Mouse (Mus musculus): Measurements from ENCODE around the gene Atp6v0b. TPM values are rescaled to one million over a fixed set of nuclear protein-coding genes. Genes with fewer than 3 reads are reported as not detected.

The Atp6v0b gene
- total RNA-seq, 2 experiments from 2014 or later = 97.8 to 253 TPM

DNA sequence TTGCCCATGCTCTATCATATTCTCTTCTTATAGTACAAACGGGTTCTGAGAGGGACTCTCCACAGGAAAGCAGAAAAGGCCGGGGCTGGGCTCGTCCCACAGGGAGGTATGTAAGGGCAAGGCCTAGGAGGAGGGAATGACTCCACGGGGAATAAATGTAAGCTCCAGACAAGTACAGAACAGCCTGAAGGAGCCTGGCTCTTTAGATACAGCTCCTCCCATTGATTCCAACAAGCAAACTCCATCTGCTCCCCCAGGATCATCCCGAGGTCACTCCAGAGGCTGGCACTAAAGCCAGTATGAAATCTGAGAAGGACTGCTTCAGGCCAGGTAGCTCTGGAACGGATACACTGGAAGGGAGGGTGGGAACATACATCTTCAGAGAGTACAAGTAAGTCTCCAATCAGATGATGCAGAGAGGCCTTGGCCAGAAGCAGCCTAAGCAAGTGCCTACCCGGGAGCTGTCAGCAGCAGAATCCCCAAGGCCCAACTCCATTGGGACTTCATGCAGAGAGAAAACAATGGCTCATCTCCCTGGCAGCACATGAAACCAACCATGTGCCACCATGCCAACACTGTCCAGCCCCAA lies 25.6 kb upstream of the Atp6v0b start:
- no peak for ATAC-seq (replicated peaks; ENCODE audit: poor library complexity, severe bottlenecking)

DNA sequence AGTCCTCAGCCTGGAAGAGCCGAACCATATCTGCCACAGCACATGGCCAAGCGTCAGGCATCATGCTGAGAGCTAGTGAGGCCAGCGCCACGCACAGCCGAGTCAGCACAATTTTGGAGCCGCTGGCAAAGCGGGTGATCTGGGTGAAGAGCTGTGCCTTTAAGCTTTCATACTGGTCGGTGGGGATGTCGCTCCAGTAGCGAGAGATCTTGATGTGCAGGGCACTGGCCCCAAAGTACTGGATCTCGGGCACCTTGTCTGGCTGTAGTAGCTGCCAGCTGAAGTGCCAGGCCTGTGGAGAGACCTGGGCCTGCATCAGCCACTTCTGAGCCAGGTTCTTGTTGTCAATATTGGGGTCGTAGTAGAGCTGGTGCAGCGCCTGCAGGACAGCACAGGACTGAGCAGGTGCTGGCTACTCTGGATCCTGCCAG lies 25.0 kb upstream of the Atp6v0b start:
- ATAC-seq (replicated peaks; ENCODE audit: poor library complexity, severe bottlenecking) = no peak

DNA sequence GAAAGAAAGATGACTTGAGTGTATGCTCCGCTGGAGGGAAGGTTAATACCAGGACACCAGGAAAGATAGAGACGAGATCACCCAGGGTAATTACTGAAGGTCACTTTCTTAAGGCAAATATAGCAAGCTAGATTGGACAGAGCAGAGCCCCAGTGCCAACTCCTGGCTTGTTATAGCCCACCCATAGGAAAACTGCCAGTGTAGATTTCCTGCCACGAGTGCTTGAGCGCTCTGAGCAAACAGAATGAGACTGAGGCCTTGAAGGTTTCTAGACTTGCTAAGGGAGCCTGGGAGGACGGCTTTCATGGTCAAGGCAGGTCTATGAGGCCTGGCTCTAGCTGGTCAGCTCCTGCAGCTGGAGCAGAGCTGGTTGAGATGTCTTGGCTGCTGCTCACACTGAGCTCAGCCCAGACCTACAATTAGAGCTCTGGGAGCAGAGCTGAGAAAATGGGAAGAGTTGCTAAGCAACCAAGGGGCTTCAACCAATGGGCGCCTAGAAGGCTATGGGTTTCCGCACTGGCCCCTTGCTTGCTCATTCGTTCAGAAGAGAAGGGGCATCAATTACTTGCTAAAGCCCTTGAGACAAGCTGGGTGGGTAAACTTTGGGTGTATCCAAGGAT lies 21.8 kb upstream of the Atp6v0b start:
- no peak for ATAC-seq (replicated peaks; ENCODE audit: poor library complexity, severe bottlenecking)

DNA sequence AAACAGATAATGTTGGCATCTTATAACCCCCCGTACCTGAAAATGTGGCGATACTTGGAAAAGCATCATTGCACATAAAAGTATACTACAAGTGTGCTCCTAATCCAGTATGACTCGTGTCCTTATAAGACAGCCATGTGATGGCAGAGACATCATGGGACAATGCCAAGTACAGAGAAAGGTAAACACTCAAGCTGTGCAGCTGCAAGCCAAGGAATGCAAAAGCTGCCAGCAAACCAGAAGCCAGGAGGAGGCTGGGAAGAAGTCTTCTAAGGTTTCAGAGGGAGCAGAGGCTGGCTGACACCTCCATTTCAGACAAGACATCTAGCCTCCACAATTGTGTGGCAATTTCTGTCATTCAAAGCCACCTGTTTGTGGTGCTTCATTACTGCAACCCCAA lies 19.1 kb upstream of the Atp6v0b start:
- ATAC-seq (replicated peaks; ENCODE audit: poor library complexity, severe bottlenecking) = no peak

DNA sequence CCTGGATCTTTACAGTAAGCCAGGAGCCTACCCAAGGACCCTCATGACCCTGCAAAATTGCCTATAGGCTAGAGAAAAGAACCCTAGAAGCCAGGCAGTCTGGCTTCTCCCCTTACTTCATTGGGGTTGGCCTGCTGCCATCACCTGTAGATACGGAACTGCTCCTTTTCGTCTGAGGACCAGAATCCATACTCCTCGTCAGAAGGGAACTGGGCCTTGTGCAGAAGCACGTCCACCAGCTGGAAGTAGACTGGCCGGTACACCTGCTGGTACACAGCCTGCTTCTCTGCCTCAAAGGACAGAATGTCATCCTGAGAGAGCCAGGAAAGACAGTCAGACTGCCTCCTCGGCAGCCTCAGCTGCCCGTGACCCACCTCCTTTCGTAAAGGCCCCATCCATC lies 17.6 kb upstream of the Atp6v0b start:
- no peak for ATAC-seq (replicated peaks; ENCODE audit: poor library complexity, severe bottlenecking)

DNA sequence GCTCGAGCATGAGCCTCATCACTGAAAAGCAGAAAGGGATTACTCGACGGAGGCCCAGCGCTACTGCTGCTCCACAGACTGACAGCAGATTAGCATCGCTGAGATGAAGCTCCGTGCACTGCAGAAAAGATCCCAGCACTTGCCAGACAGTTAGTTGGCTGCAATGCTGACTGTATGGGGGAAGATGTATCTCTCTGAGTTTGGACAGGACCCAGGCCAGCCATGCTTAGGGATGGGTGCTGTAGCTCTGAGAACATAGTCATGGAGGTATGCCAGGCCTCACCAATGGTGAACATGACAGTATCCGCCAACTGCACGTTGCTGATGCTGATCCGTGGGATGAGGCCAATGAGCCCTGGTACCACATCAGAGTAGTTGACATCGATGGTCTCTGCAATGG lies 17.0 kb upstream of the Atp6v0b start:
- no peak for ATAC-seq (replicated peaks; ENCODE audit: poor library complexity, severe bottlenecking)

DNA sequence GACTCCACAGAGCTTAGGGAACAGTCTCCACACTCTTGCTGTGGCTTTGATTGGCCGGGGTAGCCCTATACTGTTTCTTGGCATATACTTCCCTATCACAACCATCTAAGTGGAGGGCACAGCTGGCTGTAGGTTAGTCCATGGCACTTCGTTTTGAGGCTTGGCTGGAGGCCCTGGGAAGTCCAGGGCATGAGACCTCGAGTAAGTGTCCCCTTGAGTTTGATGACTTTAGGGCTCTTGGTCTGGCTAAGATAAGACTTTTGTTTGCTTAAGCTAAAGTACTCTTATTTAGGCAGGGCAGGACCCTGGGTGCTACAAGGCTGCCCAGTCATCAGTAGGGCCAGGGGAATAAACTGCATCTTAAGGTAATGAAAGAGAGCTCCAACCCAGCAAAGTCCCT lies 11.0 kb upstream of the Atp6v0b start:
- no peak for ATAC-seq (replicated peaks; ENCODE audit: poor library complexity, severe bottlenecking)

DNA sequence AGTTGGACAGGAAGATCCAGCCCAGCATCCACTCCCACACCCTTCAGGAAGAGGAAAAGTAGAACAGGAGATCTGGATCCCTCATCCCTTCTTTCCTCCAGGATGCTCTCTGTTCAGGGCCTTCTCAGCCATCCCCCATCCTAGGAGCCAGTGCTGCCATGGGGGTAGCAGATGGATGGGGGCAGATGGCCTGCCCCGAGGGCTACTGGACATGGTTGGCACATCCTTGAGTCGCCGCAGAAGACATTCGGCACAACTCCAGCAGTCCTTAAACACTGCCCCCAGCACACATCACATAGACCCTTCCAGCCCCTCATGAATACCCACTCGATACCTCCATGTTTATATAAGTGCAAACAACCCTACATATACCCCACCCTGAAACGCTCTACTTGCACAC lies 8.9 kb upstream of the Atp6v0b start:
- ATAC-seq (replicated peaks; ENCODE audit: poor library complexity, severe bottlenecking) = no peak

DNA sequence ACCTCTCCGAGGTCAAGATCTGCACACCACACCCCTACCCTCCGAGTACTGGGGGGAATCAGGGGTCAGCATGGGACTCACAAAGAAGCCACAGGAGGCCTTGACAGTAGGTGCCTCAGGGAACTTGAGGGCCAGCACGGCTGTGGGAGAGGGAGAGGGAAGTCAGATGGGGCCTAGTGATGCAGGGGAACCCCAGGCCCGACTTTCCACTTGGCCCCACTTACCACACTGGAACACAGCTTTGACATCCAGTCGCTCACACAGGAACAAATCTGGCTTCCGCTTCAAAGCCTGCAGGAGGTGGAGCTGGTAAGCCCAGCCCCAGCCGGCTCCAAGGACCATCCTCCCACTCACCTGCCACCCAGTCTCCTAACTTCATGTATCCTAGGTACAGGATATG lies 8.2 kb upstream of the Atp6v0b start:
- ATAC-seq (replicated peaks; ENCODE audit: poor library complexity, severe bottlenecking) = no peak

DNA sequence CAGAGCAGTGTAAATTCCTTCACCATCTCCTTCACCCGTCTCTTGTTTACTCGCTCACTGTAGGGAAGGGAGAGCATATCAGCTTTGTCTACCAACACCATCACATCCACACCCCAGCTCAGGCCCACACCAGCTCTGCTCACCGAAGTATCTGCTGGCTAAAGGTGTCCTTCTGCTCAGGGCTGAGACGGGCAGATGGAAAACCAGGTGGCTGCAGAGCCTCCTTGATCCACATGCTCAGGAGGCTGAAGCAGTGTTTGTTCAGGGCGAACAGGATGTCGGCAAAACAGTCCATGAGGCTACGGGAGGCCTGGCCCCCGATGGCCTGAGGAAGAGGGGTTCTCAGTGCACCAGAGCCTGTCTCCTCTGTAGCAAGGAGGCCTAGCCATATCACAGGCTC lies 7.5 kb upstream of the Atp6v0b start:
- ATAC-seq (replicated peaks; ENCODE audit: poor library complexity, severe bottlenecking) = no peak

DNA sequence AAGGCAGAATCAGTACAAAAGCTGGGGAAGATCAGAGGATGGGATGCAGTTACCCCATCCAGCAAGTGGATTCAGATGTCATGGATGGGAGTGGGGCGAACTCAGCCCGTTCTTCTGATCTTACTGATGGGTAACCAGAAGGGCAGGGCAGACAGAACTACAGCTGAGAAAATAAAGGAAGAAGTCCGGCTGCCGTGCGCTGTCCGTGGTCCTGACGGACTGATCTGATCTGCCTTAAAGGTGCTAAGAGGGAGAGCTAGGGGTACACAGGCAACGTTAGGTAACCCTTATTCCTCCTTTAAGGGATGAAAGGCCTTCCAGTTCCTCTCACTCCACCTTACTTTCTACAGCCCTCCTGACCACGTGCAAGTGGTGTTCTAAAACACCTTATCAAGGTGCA lies 6.2 kb upstream of the Atp6v0b start:
- peak; percentile 40 for ATAC-seq (replicated peaks; ENCODE audit: poor library complexity, severe bottlenecking)

DNA sequence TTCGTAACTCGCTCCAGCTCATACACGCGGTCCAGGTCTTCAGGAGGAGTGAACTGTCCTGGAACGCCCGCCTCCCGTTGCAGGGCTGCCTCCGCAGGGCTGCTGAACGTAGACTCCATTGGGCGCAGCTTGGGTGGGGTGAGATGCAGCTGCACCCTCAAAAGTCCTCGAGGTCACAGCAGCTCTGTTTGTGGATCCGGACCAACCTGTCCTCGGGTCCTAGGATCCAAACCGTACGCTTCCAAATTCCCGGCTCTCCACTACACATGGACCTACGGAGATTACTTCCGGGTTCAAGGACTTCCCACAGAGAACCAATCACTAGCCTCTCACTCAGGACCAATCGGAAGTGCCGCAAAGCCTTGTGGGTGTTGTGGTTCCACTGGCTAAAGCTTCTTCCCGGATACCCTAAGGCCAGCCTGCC lies 4.6 kb upstream of the Atp6v0b start, which contains the start of gene Dph2:
Gene Dph2, minus strand, starts transcription at position 295 of the 424 bp plus-strand sequence.
- ATAC-seq (replicated peaks; ENCODE audit: poor library complexity, severe bottlenecking) = peak; percentile 90

DNA sequence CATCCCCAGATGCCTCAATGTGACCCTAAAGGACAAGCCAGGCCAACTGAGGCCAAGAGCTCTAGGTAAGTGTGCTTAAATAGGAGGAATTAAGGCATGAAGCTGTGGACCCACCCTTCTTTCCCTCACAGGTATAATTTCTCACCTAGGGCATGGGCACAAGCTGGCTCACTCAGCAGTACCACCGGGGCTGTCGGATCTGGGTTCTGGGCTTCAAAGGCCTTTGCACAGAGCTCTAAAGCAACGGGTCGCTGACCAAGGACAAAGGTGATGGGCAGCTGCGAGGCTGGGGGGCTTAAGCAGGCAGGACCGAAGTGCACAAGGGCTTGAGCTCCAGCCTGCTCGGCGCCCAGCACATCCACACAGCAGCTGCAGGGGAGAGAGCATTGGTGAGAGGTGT lies 3.6 kb upstream of the Atp6v0b start:
- ATAC-seq (replicated peaks; ENCODE audit: poor library complexity, severe bottlenecking) = no peak

DNA sequence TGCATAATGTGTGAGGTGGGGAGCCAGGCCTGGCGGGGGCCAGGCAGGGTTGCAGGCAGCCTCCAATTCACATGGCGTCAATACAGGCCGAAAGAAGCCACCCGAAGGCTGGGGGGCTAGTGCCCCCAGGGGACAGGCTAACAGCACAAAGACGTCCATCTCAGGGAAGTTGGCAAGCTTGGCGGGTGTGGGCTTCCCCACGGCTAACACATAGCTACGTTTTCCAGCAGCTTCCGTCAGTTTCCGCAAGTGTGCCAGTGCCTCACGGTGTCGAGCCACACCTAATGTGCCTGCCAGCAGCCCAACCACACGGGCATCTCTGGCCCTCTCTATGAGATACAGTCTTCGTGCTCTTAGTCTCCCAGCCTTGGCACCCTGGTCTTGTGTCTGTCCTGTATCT lies 2.9 kb upstream of the Atp6v0b start:
- no peak for ATAC-seq (replicated peaks; ENCODE audit: poor library complexity, severe bottlenecking)

DNA sequence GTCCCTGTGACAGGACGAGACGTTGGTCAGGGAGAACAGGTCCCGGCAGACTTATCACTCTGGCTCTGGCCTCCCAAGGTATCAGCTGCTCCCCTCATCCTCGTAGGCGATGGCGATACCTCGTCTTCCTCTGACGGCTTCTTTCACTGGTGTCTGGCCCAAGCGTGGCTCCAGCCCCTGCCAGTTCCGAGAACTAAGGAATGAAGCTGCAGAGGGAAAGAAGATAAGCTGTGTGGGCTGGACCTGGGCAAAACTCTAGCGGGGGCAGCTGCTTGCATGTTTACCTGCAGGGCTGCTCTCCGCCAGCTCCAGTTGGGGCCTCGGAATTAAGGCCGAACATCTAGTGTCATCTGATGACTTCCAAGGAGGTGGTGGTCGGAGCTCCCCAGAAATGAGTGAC lies 2.3 kb upstream of the Atp6v0b start:
- ATAC-seq (replicated peaks; ENCODE audit: poor library complexity, severe bottlenecking) = no peak

DNA sequence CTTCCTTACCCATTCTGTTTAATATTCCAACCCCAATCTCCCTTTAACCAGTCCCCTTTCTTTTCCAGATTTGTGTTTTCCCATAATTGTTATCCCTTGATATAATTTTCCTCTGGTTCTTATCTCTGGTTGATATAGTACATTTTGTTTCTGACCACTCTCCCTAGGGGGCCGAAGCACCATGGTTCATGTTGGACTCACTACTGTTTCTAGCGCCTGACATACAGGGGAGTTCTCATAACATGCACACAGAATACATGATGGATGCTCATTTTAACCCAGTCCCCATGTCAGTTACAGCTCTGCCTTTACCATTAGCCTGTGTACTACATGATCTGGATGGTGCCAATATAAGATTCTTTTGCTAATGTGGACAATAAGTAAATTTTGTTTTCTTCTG lies 787 bp upstream of the Atp6v0b start:
- ATAC-seq (replicated peaks; ENCODE audit: poor library complexity, severe bottlenecking) = no peak

DNA sequence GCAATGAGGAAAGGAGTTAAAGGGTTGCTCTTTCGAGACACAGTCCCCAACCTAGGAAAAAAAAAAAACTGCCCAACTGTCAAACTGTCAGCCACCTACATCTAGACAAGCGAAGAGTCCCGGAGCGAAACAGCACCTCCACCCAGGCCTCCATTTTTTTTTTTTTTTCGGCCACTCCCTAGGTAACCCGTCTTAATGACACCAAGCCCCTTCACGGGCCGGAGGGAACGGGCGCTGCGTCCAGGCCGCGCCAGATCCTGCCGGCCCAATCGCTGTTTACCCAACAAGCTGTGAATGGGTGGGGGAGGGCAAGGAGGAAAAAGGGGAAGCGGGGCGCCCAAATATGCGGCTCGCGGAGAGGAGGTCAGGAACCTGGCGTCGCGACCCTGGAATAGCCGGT lies 489 bp downstream of the Atp6v0b start:
- peak; percentile 54 for ATAC-seq (replicated peaks; ENCODE audit: poor library complexity, severe bottlenecking)

DNA sequence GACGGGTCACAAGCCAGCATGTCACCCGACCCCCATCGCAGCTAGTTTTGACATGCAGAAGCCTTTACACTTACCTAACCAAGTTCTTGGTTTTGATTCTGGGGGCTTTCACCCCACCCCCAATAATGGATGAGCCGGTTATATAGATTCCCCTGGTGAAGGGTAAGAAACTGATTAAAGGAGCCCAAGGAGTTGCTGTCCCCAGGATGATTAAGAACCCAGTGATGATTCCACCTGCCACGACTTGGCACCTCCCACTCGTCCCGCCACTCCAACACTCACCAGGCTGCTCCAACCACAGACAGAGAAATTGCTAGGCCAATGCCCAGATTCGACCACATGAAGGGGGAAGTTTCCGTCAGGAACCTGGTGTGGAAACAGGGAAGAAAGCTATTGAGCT lies 1.1 kb downstream of the Atp6v0b start:
- ATAC-seq (replicated peaks; ENCODE audit: poor library complexity, severe bottlenecking) = peak; percentile 48

DNA sequence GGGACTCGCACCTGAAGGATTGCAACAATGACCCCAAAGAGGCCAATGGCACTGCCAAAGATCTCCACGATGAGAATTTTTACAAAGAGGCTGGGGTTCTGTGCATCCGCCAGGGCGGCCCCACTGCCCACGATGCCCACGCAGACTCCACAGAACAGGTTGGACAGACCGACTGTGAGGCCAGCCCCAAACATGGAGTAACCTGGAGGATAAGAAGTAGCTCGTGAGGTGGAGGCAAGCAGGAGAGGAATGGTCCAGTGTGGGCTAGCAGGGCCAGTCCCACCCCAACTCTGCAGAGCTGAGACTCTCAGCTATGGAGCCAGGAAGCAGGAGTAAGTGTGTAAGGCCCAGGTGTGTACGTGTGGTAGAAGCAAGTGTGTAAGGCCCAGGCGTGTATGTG lies 2.0 kb downstream of the Atp6v0b start:
- ATAC-seq (replicated peaks; ENCODE audit: poor library complexity, severe bottlenecking) = no peak

DNA sequence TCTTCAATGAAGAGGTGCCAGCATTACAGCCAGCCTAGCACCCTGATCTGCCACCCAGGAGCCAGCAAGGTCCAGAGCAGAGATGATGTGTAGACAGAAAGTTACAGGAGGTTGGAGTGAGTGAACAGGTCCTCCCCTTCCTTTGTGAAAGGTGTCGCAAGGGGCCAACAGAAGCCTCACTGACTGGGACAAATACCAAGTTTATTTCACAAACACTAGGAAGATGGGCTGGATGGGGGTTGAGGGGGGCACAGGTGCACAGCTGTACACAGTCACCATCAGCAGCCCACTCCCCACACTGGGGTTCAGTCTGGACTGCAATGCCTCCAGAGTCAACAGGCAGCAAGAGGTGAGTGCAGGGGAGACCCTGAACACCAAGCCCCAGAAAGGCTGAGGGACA lies 3.0 kb downstream of the Atp6v0b start:
- ATAC-seq (replicated peaks; ENCODE audit: poor library complexity, severe bottlenecking) = no peak

DNA sequence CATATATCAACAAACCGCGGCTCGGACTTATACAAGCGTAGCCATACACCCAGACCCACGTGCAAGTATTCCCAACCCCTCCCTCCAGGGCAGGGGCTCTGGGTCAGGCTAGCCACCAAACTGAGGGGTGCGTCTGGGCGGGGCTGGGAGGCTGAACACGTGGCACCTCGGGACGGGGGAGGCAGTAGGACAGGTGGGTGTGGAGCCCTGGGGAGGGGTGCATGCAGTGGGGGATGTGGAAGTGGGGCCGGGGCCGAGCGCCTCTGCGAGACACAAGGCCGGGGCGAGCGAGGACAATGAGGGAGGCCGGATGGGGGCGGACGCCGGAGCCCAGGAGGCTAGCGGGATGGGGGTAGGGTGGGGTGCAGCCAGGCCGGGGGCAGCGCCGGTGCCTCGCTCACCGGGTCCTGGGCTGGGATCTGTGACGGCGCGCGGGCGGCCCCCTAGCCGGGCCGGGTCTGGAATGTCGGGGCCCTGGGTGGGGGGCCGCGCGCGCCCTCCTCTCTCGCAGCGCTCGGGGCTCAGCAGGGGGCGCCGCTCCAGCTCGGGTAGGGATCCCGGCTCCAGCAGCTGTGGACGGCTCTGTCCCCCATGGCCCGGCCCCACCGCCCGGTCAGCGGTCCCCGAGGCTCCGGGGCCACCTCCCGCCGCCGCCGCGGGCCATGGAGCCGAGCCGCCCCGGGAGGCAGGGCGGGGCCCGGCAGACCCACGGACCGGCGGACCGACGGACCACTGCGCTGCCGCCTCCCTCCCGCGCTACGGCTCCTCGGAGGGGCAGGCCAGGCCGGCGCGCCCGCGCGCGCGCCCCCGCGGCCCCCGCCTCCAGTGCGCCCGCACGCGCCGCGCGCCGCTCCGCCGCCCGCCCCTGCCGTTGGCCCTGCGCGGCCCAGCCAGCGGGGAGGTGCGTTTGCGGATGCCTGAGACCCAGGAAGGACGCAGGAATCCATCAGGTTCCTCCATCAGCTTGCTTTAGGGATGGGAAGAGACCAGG lies 4.1 kb downstream of the Atp6v0b start, which contains the start of gene B4galt2:
Gene B4galt2, minus strand, starts transcription at position 787 of the 991 bp plus-strand sequence.
- ATAC-seq (replicated peaks; ENCODE audit: poor library complexity, severe bottlenecking) = 0 out of 2 replicates have a peak, but pooled peaks have one; percentile 1

Data from granulocyte monocyte progenitor cell, adult 5-6 weeks (primary cell).